Mouse (Mus musculus) neutrophil, adult 65 days (primary cell): ENCODE data around the gene Fam83c. TPM values are rescaled to one million over a fixed set of nuclear protein-coding genes. Genes with fewer than 3 reads are reported as not detected.

ENCODE experiments used
- total RNA-seq: library from RNA; stranded (reverse); gene quantifications from 2 replicates; pipeline ENCODE4 v1.2.4, GENCODE M21; 2023

Gene Fam83c
- not detected in 2 replicates for total RNA-seq

GRCm38 (mm10) chr2:155834732-155835131 is at the start of gene Fam83c:
TSS of gene Fam83c (minus strand) at chr2:155834854.

GRCm38 (mm10) chr2:155826630-155827424 is 7.8 kb downstream of the Fam83c start, which contains the start of gene Eif6:
TSS of gene Eif6 (minus strand) at chr2:155826925.

GRCm38 (mm10) chr2:155819392-155819448 is 15.4 kb downstream of the Fam83c start, which contains the start of gene BC029722:
TSS of gene BC029722 (minus strand) at chr2:155819426.

Other genes with a start within 250 kb of the Fam83c start
- 9.7 and 14.6 TPM in 2 replicates for gene Gss, start 242.0 kb downstream of the Fam83c start, total RNA-seq
- gene Myh7b, start 223.6 kb downstream of the Fam83c start, total RNA-seq, result not detected in 2 replicates
- 116 and 139 TPM in 2 replicates for gene Trpc4ap, start 142.5 kb downstream of the Fam83c start, total RNA-seq
- 32.5 and 42.7 TPM in 2 replicates for gene Edem2, start 105.4 kb downstream of the Fam83c start, total RNA-seq
- gene Gm17581, start 99.0 kb downstream of the Fam83c start, total RNA-seq, result not detected in 2 replicates
- gene Procr, start 83.7 kb downstream of the Fam83c start, total RNA-seq, result not detected in 2 replicates
- gene Mmp24, start 59.5 kb downstream of the Fam83c start, total RNA-seq, result not detected in 2 replicates
- 8.4 and 9.0 TPM in 2 replicates for gene BC029722, start 15.4 kb downstream of the Fam83c start, total RNA-seq
- 71.4 and 79.8 TPM in 2 replicates for gene Eif6, start 7.9 kb downstream of the Fam83c start, total RNA-seq
- 9.8 and 13.0 TPM in 2 replicates for gene Uqcc1, start 95.5 kb upstream of the Fam83c start, total RNA-seq
- not detected in 2 replicates for gene Gm15557, start 105.9 kb upstream of the Fam83c start, total RNA-seq
- not detected in 2 replicates for gene Gdf5, start 110.5 kb upstream of the Fam83c start, total RNA-seq
- gene Cep250, start 121.6 kb upstream of the Fam83c start, total RNA-seq, result 57.4 and 85.4 TPM in 2 replicates
- not detected in 2 replicates for gene 6430550D23Rik, start 173.1 kb upstream of the Fam83c start, total RNA-seq
- gene Ergic3, start 173.2 kb upstream of the Fam83c start, total RNA-seq, result 57.4 and 60.2 TPM in 2 replicates
- gene Fer1l4, start 218.1 kb upstream of the Fam83c start, total RNA-seq, result not detected in 2 replicates
- 0.43 and 0.85 TPM in 2 replicates for gene Spag4, start 230.3 kb upstream of the Fam83c start, total RNA-seq